Mouse (Mus musculus): ENCODE measurements at regions not wholly inside any gene's neighbourhood (a gene's known extent, or its start where the extent isn't known, plus 50 kb on each side); places are given as distances from the start of the nearest gene placed in this dataset.

DNA sequence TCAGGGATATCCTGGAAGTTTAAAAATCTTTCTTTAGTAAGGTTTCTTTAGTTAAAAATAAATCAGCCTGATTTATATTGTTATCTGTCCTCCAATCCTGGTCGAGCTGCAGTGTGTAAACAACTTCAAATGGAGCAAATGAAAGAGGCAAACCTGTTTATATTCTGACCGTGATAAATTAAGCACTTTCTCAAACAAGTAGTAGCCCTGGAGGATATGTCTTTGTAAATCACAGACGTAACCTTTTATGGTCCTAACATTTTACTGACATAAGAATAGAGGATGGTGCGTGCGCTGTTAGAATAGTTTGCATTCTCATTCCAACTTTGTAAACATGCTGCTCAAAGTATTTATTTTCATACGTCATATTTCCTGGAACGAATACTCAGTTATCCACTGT lies 113.3 kb upstream of the Itga4 start:
- Histone ChIP-seq H3K4me3 (ENCODE audit: low read depth, low read length) (no peak overlapping the region), H3K9ac (ENCODE audit: low read length) (no peak overlapping the region), H3K36me3 (ENCODE audit: control insufficient read depth, insufficient read depth, low read length) (no peaks in the 10 kb centered on the region), H3K4me2 (ENCODE audit: low read length) (no peak overlapping the region), H3K27ac (ENCODE audit: low read depth) (peak overlapping the region; percentile 47; the same call in 1 of the 2 replicates), H3K27me3 (replicated peaks; ENCODE audit: control insufficient read depth, insufficient read depth, low read length) (no peaks in the 10 kb centered on the region), H3K4me1 (replicated peaks; ENCODE audit: control insufficient read depth, insufficient read depth, low read length) (peaks cover 12% of the 10 kb centered on the region; the same call in 1 of the 2 replicates), H3K9me3 (ENCODE audit: control insufficient read depth, low read length) (no peaks in the 10 kb centered on the region)
- no peak for DNase-seq (ENCODE audit: low spot score)
- ATAC-seq (replicated peaks; ENCODE audit: low FRiP score, low TSS enrichment, low read depth), result no peak
- WGBS, result 12% methylated on average over 7 of the region's 7 CpGs

- ATAC-seq (replicated peaks; ENCODE audit: low FRiP score, low TSS enrichment, low read depth) (no peak), DNase-seq (ENCODE audit: low spot score) (no peak)
- Histone ChIP-seq H3K27me3 (replicated peaks; ENCODE audit: control insufficient read depth, insufficient read depth, low read length) (no peaks in the 10 kb centered on the region), H3K4me2 (ENCODE audit: low read length) (no peak overlapping the region), H3K9me3 (ENCODE audit: control insufficient read depth, low read length) (no peaks in the 10 kb centered on the region), H3K36me3 (ENCODE audit: control insufficient read depth, insufficient read depth, low read length) (no peaks in the 10 kb centered on the region), H3K9ac (ENCODE audit: low read length) (no peak overlapping the region), H3K27ac (ENCODE audit: low read depth) (no peak overlapping the region), H3K4me3 (ENCODE audit: low read depth, low read length) (no peak overlapping the region), H3K4me1 (replicated peaks; ENCODE audit: control insufficient read depth, insufficient read depth, low read length) (peaks cover 8% of the 10 kb centered on the region; the same call in 1 of the 2 replicates)
- 64% methylated on average over 3 of the region's 3 CpGs for WGBS
These were observed 112.0 kb upstream of the Itga4 start for GRCm38 (mm10) chr2:79143196-79143595.

GRCm38 (mm10) chr2:79145897-79146296 lies 109.3 kb upstream of the Itga4 start:
- ATAC-seq (replicated peaks; ENCODE audit: low FRiP score, low TSS enrichment, low read depth), result no peak
- no peaks in the 10 kb centered on the region for H3K27me3 ChIP-seq (replicated peaks; ENCODE audit: control insufficient read depth, insufficient read depth, low read length)
- H3K4me1 ChIP-seq (replicated peaks; ENCODE audit: control insufficient read depth, insufficient read depth, low read length), result peaks cover 15% of the 10 kb centered on the region; the same call in 1 of the 2 replicates
- H3K36me3 ChIP-seq (ENCODE audit: control insufficient read depth, insufficient read depth, low read length), result no peaks in the 10 kb centered on the region
- H3K9ac ChIP-seq (ENCODE audit: low read length), result no peak overlapping the region
- H3K27ac ChIP-seq (ENCODE audit: low read depth), result no peak overlapping the region
- no peak overlapping the region for H3K4me2 ChIP-seq (ENCODE audit: low read length)
- no peaks in the 10 kb centered on the region for H3K9me3 ChIP-seq (ENCODE audit: control insufficient read depth, low read length)
- DNase-seq (ENCODE audit: low spot score), result no peak
- WGBS, result 71% methylated on average over 1 of the region's 1 CpGs
- no peak overlapping the region for H3K4me3 ChIP-seq (ENCODE audit: low read depth, low read length)

DNA sequence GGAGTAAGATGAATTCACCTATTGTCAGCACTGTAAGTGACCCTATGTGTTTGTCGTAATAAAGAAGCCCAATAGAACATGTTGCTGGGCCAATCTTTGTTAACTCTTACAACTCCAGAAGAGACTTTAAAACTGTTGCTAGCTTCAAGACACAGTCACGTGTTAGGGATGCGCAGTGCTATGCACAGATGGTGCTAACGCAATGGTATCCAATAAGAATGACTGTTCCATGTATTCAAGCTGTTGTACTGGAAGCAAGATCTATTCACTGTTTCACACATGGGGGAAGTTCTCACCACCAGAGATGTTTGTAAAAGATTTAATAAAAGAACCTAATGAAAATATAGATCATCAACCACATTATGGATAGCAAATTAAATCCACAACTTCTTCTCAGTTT lies 108.7 kb upstream of the Itga4 start:
- no peak overlapping the region for H3K9ac ChIP-seq (ENCODE audit: low read length)
- no peak overlapping the region for H3K4me3 ChIP-seq (ENCODE audit: low read depth, low read length)
- WGBS, result 91% methylated on average over 4 of the region's 4 CpGs
- H3K4me2 ChIP-seq (ENCODE audit: low read length), result no peak overlapping the region
- H3K36me3 ChIP-seq (ENCODE audit: control insufficient read depth, insufficient read depth, low read length), result no peaks in the 10 kb centered on the region
- no peak for ATAC-seq (replicated peaks; ENCODE audit: low FRiP score, low TSS enrichment, low read depth)
- no peaks in the 10 kb centered on the region for H3K27me3 ChIP-seq (replicated peaks; ENCODE audit: control insufficient read depth, insufficient read depth, low read length)
- H3K27ac ChIP-seq (ENCODE audit: low read depth), result no peak overlapping the region
- DNase-seq (ENCODE audit: low spot score), result no peak
- no peaks in the 10 kb centered on the region for H3K9me3 ChIP-seq (ENCODE audit: control insufficient read depth, low read length)
- peaks cover 15% of the 10 kb centered on the region; the same call in 1 of the 2 replicates for H3K4me1 ChIP-seq (replicated peaks; ENCODE audit: control insufficient read depth, insufficient read depth, low read length)

DNA sequence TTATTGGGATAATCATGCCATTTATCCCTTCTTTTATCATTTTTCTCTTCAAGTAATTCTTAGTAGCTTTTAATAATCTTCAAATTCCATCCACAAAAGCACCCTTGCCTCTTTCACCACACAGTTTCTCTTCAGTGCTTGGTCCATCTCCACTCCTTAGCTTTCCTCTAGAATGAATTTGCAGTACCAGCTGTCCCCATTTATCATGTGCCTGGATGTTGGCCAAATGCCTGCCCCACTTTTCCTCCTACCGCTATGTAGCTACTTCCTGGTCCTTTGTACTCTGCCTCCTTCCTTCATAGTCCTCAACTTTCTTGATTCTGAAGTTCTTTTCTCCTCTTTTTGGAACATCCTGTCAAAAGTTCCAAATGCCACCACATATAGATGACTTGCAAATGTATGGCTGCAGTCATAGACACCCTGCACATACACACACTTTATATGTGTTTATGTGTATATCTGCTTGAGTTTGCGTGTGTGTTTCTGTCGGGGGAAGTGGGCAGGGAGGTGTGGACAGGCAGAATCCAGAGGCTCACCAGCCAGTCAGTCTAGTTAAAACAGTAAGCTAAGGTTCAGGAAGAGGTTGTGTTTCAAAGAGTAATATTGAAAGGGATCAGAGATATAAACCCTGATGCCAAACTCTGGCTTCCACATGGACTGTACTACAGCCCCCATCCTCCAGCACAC lies 106.1 kb upstream of the Itga4 start:
- DNase-seq (ENCODE audit: low spot score) (no peak), ATAC-seq (replicated peaks; ENCODE audit: low FRiP score, low TSS enrichment, low read depth) (no peak)
- H3K9me3 ChIP-seq (ENCODE audit: control insufficient read depth, low read length), result no peaks in the 10 kb centered on the region
- peak overlapping the region; percentile 55 for H3K27ac ChIP-seq (ENCODE audit: low read depth)
- no peak overlapping the region for H3K4me2 ChIP-seq (ENCODE audit: low read length)
- no peak overlapping the region for H3K9ac ChIP-seq (ENCODE audit: low read length)
- peaks cover 10% of the 10 kb centered on the region; the same call in 1 of the 2 replicates for H3K4me1 ChIP-seq (replicated peaks; ENCODE audit: control insufficient read depth, insufficient read depth, low read length)
- no peak overlapping the region for H3K4me3 ChIP-seq (ENCODE audit: low read depth, low read length)
- no peaks in the 10 kb centered on the region for H3K36me3 ChIP-seq (ENCODE audit: control insufficient read depth, insufficient read depth, low read length)
- no peaks in the 10 kb centered on the region for H3K27me3 ChIP-seq (replicated peaks; ENCODE audit: control insufficient read depth, insufficient read depth, low read length)
- WGBS, result 51% methylated on average over 3 of the region's 3 CpGs

DNA sequence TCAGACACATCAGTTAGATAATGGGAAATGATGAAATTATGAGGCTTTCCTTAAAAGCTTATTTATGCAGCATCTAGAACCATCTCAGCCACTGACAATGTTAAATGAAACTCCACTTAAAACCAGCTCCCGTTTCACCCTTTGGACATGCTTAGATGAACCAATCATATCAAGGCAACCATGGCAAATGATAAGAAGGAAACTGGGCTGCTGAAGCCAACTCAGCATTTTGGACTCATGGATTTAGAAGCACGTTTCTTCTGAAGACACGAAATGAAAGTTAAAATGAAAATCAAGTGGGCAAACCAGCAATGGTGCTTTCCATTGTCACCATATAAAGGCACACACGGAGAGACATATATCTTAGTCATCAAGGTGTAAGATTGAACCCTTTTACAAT lies 103.6 kb upstream of the Itga4 start:
- Histone ChIP-seq H3K4me1 (replicated peaks; ENCODE audit: control insufficient read depth, insufficient read depth, low read length) (peaks cover 10% of the 10 kb centered on the region; the same call in 1 of the 2 replicates), H3K9ac (ENCODE audit: low read length) (no peak overlapping the region), H3K4me3 (ENCODE audit: low read depth, low read length) (no peak overlapping the region), H3K9me3 (ENCODE audit: control insufficient read depth, low read length) (no peaks in the 10 kb centered on the region), H3K27me3 (replicated peaks; ENCODE audit: control insufficient read depth, insufficient read depth, low read length) (no peaks in the 10 kb centered on the region), H3K27ac (ENCODE audit: low read depth) (no peak overlapping the region), H3K4me2 (ENCODE audit: low read length) (no peak overlapping the region), H3K36me3 (ENCODE audit: control insufficient read depth, insufficient read depth, low read length) (no peaks in the 10 kb centered on the region)
- no peak for DNase-seq (ENCODE audit: low spot score)
- ATAC-seq (replicated peaks; ENCODE audit: low FRiP score, low TSS enrichment, low read depth), result no peak
- WGBS, result 78% methylated on average over 4 of the region's 4 CpGs

DNA sequence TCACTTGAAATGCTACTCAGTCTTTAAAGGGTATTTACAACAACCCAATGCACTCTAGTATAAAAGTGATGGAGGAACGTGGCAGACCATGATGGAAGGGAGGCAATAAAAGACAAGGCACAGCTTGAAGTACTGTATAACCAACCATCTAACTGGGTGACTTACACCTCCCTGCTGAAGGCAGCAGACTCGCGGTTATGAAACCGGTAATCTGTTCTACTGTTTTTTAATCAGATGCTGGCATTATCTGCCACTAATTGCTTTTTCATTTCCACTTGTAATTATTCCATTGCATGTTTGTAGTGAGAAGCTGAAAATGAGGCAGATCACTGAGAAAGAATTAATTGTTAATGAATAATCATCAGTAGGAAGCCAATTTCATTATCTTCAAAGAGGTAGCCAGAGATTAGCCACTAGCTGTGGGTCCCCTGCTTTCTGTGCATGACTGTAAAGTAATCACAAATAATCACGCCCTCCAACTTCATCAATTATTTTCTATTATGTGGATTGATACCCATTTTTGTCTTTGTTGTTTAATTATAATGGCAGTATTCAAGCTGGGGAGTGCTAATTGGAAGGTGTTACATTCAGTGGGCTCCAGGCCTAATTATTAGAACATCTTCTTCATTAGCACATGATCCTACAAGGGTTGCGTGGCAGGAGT lies 103.1 kb upstream of the Itga4 start:
- H3K27ac ChIP-seq (ENCODE audit: low read depth), result no peak overlapping the region
- DNase-seq (ENCODE audit: low spot score), result no peak
- no peaks in the 10 kb centered on the region for H3K27me3 ChIP-seq (replicated peaks; ENCODE audit: control insufficient read depth, insufficient read depth, low read length)
- H3K36me3 ChIP-seq (ENCODE audit: control insufficient read depth, insufficient read depth, low read length), result no peaks in the 10 kb centered on the region
- ATAC-seq (replicated peaks; ENCODE audit: low FRiP score, low TSS enrichment, low read depth), result no peak
- WGBS, result 70% methylated on average over 6 of the region's 6 CpGs
- H3K4me1 ChIP-seq (replicated peaks; ENCODE audit: control insufficient read depth, insufficient read depth, low read length), result peaks cover 10% of the 10 kb centered on the region; the same call in 1 of the 2 replicates
- H3K9ac ChIP-seq (ENCODE audit: low read length), result no peak overlapping the region
- no peak overlapping the region for H3K4me2 ChIP-seq (ENCODE audit: low read length)
- no peak overlapping the region for H3K4me3 ChIP-seq (ENCODE audit: low read depth, low read length)
- no peaks in the 10 kb centered on the region for H3K9me3 ChIP-seq (ENCODE audit: control insufficient read depth, low read length)

DNA sequence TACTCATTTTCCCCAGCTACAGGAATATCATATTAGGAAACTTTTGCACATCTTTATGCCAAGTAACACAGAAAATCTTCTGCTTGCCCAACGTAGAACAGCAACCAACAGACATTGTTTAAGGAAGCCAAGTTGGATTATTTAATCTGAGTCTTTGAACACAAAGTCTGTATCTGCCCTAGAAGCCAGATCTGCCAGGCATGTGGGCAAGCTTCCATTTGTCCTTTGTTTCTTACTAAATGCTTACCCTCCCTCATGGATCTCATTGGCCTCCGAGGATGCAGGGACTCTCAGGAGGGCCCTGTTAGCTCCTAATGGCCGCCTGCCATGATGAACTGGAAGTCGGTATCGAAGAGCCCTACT lies 102.5 kb upstream of the Itga4 start:
- Histone ChIP-seq H3K4me3 (ENCODE audit: low read depth, low read length) (no peak overlapping the region), H3K27ac (ENCODE audit: low read depth) (no peak overlapping the region), H3K27me3 (replicated peaks; ENCODE audit: control insufficient read depth, insufficient read depth, low read length) (no peaks in the 10 kb centered on the region), H3K4me1 (replicated peaks; ENCODE audit: control insufficient read depth, insufficient read depth, low read length) (peaks cover 10% of the 10 kb centered on the region; the same call in 1 of the 2 replicates), H3K4me2 (ENCODE audit: low read length) (no peak overlapping the region), H3K9ac (ENCODE audit: low read length) (no peak overlapping the region), H3K9me3 (ENCODE audit: control insufficient read depth, low read length) (no peaks in the 10 kb centered on the region), H3K36me3 (ENCODE audit: control insufficient read depth, insufficient read depth, low read length) (no peaks in the 10 kb centered on the region)
- no peak for ATAC-seq (replicated peaks; ENCODE audit: low FRiP score, low TSS enrichment, low read depth)
- DNase-seq (ENCODE audit: low spot score), result no peak
- 83% methylated on average over 5 of the region's 5 CpGs for WGBS

DNA sequence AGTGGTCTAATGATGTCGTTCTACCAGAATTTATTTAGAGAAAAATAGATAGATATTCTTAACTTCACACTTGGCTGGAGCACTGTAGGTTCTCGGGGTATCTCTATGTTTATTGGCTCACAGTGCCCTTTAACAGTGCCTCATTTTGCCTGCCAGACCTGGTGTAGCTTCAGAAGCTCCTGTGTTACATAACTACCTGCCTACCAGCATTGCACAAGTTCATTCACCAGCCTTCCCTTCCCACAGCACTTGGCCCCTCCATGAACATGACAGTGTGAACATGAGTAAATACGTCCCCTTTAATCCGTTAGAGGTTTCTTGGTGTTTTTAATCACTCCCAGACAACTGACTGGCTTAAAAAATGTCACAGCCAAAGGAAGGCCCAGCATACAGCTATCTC lies 102.2 kb upstream of the Itga4 start:
- H3K4me1 ChIP-seq (replicated peaks; ENCODE audit: control insufficient read depth, insufficient read depth, low read length), result peaks cover 10% of the 10 kb centered on the region; the same call in 1 of the 2 replicates
- no peak overlapping the region for H3K4me2 ChIP-seq (ENCODE audit: low read length)

More for the DNA sequence above, 102.2 kb upstream of the Itga4 start:
- H3K4me3 ChIP-seq (ENCODE audit: low read depth, low read length), result no peak overlapping the region
- ATAC-seq (replicated peaks; ENCODE audit: low FRiP score, low TSS enrichment, low read depth) (no peak), DNase-seq (ENCODE audit: low spot score) (no peak)
- no peak overlapping the region for H3K9ac ChIP-seq (ENCODE audit: low read length)
- H3K27ac ChIP-seq (ENCODE audit: low read depth), result no peak overlapping the region
- WGBS, result 66% methylated on average over 4 of the region's 4 CpGs
- H3K36me3 ChIP-seq (ENCODE audit: control insufficient read depth, insufficient read depth, low read length), result no peaks in the 10 kb centered on the region
- H3K27me3 ChIP-seq (replicated peaks; ENCODE audit: control insufficient read depth, insufficient read depth, low read length), result no peaks in the 10 kb centered on the region
- no peaks in the 10 kb centered on the region for H3K9me3 ChIP-seq (ENCODE audit: control insufficient read depth, low read length)

Measured in intestine, embryonic 14.5 days (tissue).